24 mouse cellular contexts compared by ENCODE assay signal in the genomic region with DNA sequence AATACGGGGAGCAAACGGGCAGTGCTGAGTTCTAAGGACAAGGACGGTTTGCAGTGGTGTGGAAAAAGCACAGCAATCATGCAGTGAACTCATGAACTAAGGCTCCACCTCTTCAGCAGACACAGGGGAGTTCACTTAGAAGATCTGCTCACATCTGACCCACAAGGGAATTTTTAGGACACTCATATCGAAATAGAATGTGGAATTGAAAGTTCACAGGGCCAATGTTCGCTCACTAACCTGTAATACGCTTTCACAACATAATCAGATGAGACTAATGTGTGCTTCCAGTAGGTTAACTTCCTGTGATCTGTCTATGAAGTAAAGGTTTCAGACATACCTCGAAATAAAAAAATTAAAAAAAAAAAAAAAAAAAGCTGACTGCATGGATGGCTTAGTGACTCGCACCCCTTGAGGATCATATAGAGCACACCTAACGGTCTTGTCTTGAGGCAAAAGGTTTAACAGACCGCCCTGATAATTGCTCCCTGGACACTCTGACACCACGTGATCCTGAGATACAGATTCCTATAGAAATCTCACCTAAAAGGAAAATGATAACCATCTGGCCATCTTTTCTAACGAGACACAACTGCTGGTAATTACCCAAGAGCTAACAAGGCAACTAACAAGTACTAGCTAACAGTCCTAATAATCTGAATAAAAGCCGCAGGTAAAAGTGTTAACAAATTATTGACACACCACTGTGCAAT.
DNase-seq lines count a peak whose midpoint lies in the region; ATAC-seq and TF ChIP-seq lines count a peak whose summit lies in the region.
"Had no signal": no experiment of that assay in that cellular context is flagged by ENCODE, and none has a peak within 500 bp of the region (broad histone marks: within the 10 kb centered on the region; RNA-seq: fewer than 3 reads in every experiment).

No protein-coding gene starts in this region.

- TF ChIP-seq RAD21 in MEL (IDR thresholded peaks at IDR 0.05; ENCODE audit: low read depth, low read length), result no peak

- peaks cover 0 to 7% of the 10 kb centered on the region in 2 experiments; a peak in 1 of 4 replicates for H3K4me1 ChIP-seq in MEL (ENCODE audit: control insufficient read depth in 1 of 2, insufficient read depth in 2 of 2, low read length in 2 of 2)
- H3K4me1 ChIP-seq: embryonic facial prominence, embryonic 15.5 days had no signal

- TF ChIP-seq CTCF in MEL (IDR thresholded peaks at IDR 0.05 in 2 of 3, conservative IDR thresholded peaks at IDR 0.05 in 1 of 3; ENCODE audit: control insufficient read depth in 1 of 3, insufficient read depth in 1 of 3, low read depth in 2 of 3, low read length in 3 of 3, poor library complexity in 1 of 3, severe bottlenecking in 1 of 3), result no peak

- 0 out of 2 replicates have a peak, but pooled peaks have one; percentile 31 for ATAC-seq in megakaryocyte, adult 5-6 weeks (ENCODE audit: poor library complexity, severe bottlenecking)
- ATAC-seq: forebrain, embryonic 15.5 days; intestine, postnatal 0 days had no signal

- peak; percentile 59 for DNase-seq in CD4-positive, CD25-positive, alpha-beta regulatory T cell, adult 2 months (ENCODE audit: low read depth, low spot score)
- DNase-seq in MEL (ENCODE audit: low read depth, low spot score), result no peak
- no peak for DNase-seq in cerebellum, postnatal 36 days
- no peak for DNase-seq in c-Kit-positive CD71-positive TER-119-positive erythroid progenitor cells, embryonic 14.5 days (ENCODE audit: low spot score)
- DNase-seq in adrenal gland, postnatal 36 days, result no peak
- no peak for DNase-seq in frontal cortex, postnatal 25 days (ENCODE audit: low spot score in 2 of 2)
- DNase-seq: adrenal gland, postnatal 14 days; B cell, adult 2 months; cerebellum, adult 2 months; cerebellum, postnatal 10 days; embryo, embryonic 11 days; gastrocnemius, postnatal 14 days; heart, adult 2 months; heart, postnatal 14 days had no signal

- no peak for TF ChIP-seq EP300 in MEL (IDR thresholded peaks at IDR 0.05; ENCODE audit: low read depth in 1 of 2, low read length in 2 of 2)

- H3K79me2 ChIP-seq in MEL (ENCODE audit: control insufficient read depth, insufficient read depth, low read length, poor library complexity), result no peaks in the 10 kb centered on the region

- H3K27me3 ChIP-seq in MEL (ENCODE audit: control insufficient read depth in 1 of 2, insufficient read depth in 2 of 2, low read length in 2 of 2), result no peaks in the 10 kb centered on the region
- H3K27me3 ChIP-seq: embryonic facial prominence, embryonic 15.5 days; forebrain, embryonic 15.5 days; heart, embryonic 15.5 days had no signal

- no peaks in the 10 kb centered on the region for H3K9me3 ChIP-seq in MEL (replicated peaks; ENCODE audit: insufficient read depth, low read length)
- H3K9me3 ChIP-seq: embryonic facial prominence, embryonic 15.5 days; forebrain, embryonic 10.5 days; forebrain, embryonic 15.5 days; G1E; heart, embryonic 15.5 days; hindbrain, embryonic 10.5 days had no signal

- TF ChIP-seq POLR2A in MEL (IDR thresholded peaks at IDR 0.05; ENCODE audit: control insufficient read depth in 1 of 2, insufficient read depth in 1 of 2, low read depth in 1 of 2, low read length in 2 of 2, poor library complexity in 1 of 2), result no peak

- H3K36me3 ChIP-seq in MEL (ENCODE audit: control insufficient read depth in 1 of 2, insufficient read depth in 2 of 2, low read length in 2 of 2), result no peaks in the 10 kb centered on the region
- H3K36me3 ChIP-seq: embryonic facial prominence, embryonic 15.5 days; forebrain, embryonic 10.5 days; forebrain, embryonic 15.5 days; G1E; heart, embryonic 15.5 days; hindbrain, embryonic 10.5 days had no signal

- no peak overlapping the region for H3K4me3 ChIP-seq in MEL (ENCODE audit: control insufficient read depth in 1 of 2, insufficient read depth in 1 of 2, low read depth in 2 of 2, low read length in 2 of 2)
- H3K4me3 ChIP-seq: embryonic facial prominence, embryonic 15.5 days; erythroblast, embryonic 14.5 days; forebrain, embryonic 10.5 days; forebrain, embryonic 15.5 days; heart, adult 2 months; heart, embryonic 15.5 days; hindbrain, embryonic 10.5 days had no signal

- no peak overlapping the region for H3K27ac ChIP-seq in MEL (ENCODE audit: control insufficient read depth, low read depth, low read length)
- H3K27ac ChIP-seq: embryonic facial prominence, embryonic 15.5 days; forebrain, embryonic 10.5 days; forebrain, embryonic 15.5 days; heart, adult 2 months; heart, embryonic 15.5 days; hindbrain, embryonic 10.5 days; hindbrain, embryonic 14.5 days had no signal

- no peak overlapping the region for H3K9ac ChIP-seq in MEL (ENCODE audit: control insufficient read depth, low read depth, low read length, poor library complexity, severe bottlenecking)
- H3K9ac ChIP-seq: embryonic facial prominence, embryonic 15.5 days; forebrain, embryonic 15.5 days; heart, embryonic 15.5 days; hindbrain, embryonic 14.5 days had no signal

TF ChIP-seq in MEL, 35 proteins besides CTCF, POLR2A, EP300 and RAD21:
- TF ChIP-seq ZNF384 (IDR thresholded peaks at IDR 0.05; ENCODE audit: low read depth, low read length) (peak; percentile 33; the same call in 1 of the 2 replicates), GABPA (IDR thresholded peaks at IDR 0.05; ENCODE audit: low read depth, low read length) (no peak), HCFC1 (IDR thresholded peaks at IDR 0.05; ENCODE audit: low read depth, low read length) (no peak), E2F4 (IDR thresholded peaks at IDR 0.05; ENCODE audit: borderline replicate concordance, low read depth, low read length) (no peak), NELFE (IDR thresholded peaks at IDR 0.05; ENCODE audit: low read depth, low read length) (no peak), SIN3A (IDR thresholded peaks at IDR 0.05; ENCODE audit: low read length) (no peak)
TF ChIP-seq in MEL: peak in this region for 1.
